In the genomic region with DNA sequence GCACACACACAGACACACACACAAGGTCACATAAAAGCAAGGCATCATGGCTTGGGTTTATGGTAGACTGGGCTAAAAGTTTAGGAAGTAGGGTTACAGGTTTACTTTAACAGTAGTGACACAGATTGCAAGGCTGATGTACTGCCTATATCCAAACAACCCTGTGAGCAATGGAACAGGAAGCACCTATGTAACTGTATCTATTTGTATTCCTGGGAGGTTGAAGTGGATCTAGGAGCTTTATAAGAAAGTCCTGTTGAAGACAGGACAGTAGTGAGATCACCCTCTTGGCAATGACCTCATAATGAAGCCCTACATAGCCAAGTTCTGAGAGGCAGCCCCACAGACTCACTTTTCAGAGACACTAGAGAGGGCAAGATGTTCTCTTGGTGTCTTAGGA, we compare ENCODE assay signal across 26 mouse cellular contexts. TPM values are rescaled to one million over a fixed set of nuclear protein-coding genes. Genes with fewer than 3 reads are reported as not detected.
DNase-seq lines count a peak whose midpoint lies in the region; ATAC-seq and TF ChIP-seq lines count a peak whose summit lies in the region.
"Had no signal": no experiment of that assay in that cellular context is flagged by ENCODE, and none has a peak within 500 bp of the region (broad histone marks: within the 10 kb centered on the region; RNA-seq: fewer than 3 reads in every experiment).

A gene (plus strand): TSS at position 301 of the 400 bp plus-strand sequence.

- no peaks in the 10 kb centered on the region for H3K27me3 ChIP-seq in testis, adult 2 months (ENCODE audit: control insufficient read depth, insufficient read depth, low read length)
- no peaks in the 10 kb centered on the region for H3K27me3 ChIP-seq in midbrain, postnatal 0 days (ENCODE audit: insufficient read depth, low read length)
- H3K27me3 ChIP-seq: CH12.LX, Patski had no signal

- H3K9me3 ChIP-seq in midbrain, postnatal 0 days (ENCODE audit: low read length), result no peaks in the 10 kb centered on the region
- H3K9me3 ChIP-seq: G1E had no signal

- no peaks in the 10 kb centered on the region for H3K4me1 ChIP-seq in testis, adult 2 months (ENCODE audit: control insufficient read depth, insufficient read depth, low read length)
- no peaks in the 10 kb centered on the region for H3K4me1 ChIP-seq in midbrain, postnatal 0 days (ENCODE audit: insufficient read depth, low read length)

- H3K27ac ChIP-seq in testis, adult 2 months (ENCODE audit: control insufficient read depth, insufficient read depth, low read depth, low read length), result peak within 1 kb of the TSS; percentile 72; the same call in 1 of the 2 replicates
- H3K27ac ChIP-seq in midbrain, postnatal 0 days (ENCODE audit: low read depth, low read length), result no peak within 1 kb of the TSS

- no peak for TF ChIP-seq POLR2A in testis, adult 2 months (IDR thresholded peaks at IDR 0.05; ENCODE audit: control insufficient read depth, low read depth, low read length)

- H3K4me2 ChIP-seq in midbrain, postnatal 0 days (ENCODE audit: low read depth, low read length, poor library complexity, severe bottlenecking), result no peak within 1 kb of the TSS

- no peak within 1 kb of the TSS for H3K9ac ChIP-seq in midbrain, postnatal 0 days (replicated peaks; ENCODE audit: low read length, poor library complexity, severe bottlenecking)

- no peak for ATAC-seq in midbrain, postnatal 0 days (ENCODE audit: low FRiP score)
- ATAC-seq: activated CD4-positive, CD25-positive, alpha-beta regulatory T cell, adult 4 months; CD4-positive, CD25-positive, alpha-beta regulatory T cell, adult 4 months; Patski had no signal

- DNase-seq in testis, postnatal 10 days (ENCODE audit: low spot score), result no peak
- DNase-seq in ZHBTc4 (ENCODE audit: low read depth, low spot score), result peak; percentile 2
- DNase-seq in midbrain, postnatal 0 days (ENCODE audit: low spot score), result no peak
- DNase-seq: adrenal gland, adult 2 months; adrenal gland, adult 8-10 months; adrenal gland, postnatal 10 days; adrenal gland, postnatal 14 days; adrenal gland, postnatal 25 days; adrenal gland, postnatal 36 days; B cell, adult 2 months; cerebellum, adult 11 months; cerebellum, adult 11-12 months; cerebellum, adult 18-20 months; cerebellum, adult 2 months had no signal

- TF ChIP-seq CTCF in testis, adult 2 months (IDR thresholded peaks at IDR 0.05; ENCODE audit: control insufficient read depth, insufficient read depth, insufficient replicate concordance, low read depth, low read length), result no peak
- no peak for TF ChIP-seq CTCF in midbrain, postnatal 0 days (IDR thresholded peaks at IDR 0.05)

- no peaks in the 10 kb centered on the region for H3K36me3 ChIP-seq in testis, adult 2 months (ENCODE audit: control insufficient read depth, insufficient read depth, low read length)
- H3K36me3 ChIP-seq in midbrain, postnatal 0 days (ENCODE audit: insufficient read depth, low read length), result no peaks in the 10 kb centered on the region
- H3K36me3 ChIP-seq: G1E had no signal

- peak within 1 kb of the TSS; percentile 86 for H3K4me3 ChIP-seq in testis, adult 2 months (ENCODE audit: control insufficient read depth, low read depth, low read length)
- H3K4me3 ChIP-seq in midbrain, postnatal 0 days (ENCODE audit: low read depth, low read length), result no peak within 1 kb of the TSS

RNA-seq across cellular contexts. Expression of the gene that starts here (rescaled TPM):
- polyA plus RNA-seq in testis, adult 2 months (2012; rRNA removed), result 14.7 and 17.4 TPM in 2 replicates
- not detected in 2 replicates for total RNA-seq in midbrain, postnatal 0 days (2014; rRNA removed)
- polyA plus RNA-seq in midbrain, postnatal 0 days (2015; fragmentation: Nextera tagmentation; extraction: Ambion mirVana), result not detected in 2 replicates
- total RNA-seq: adrenal gland, adult 18-20 months; adrenal gland, adult 2 months; adrenal gland, adult 8-10 months; adrenal gland, postnatal 10 days; adrenal gland, postnatal 14 days; adrenal gland, postnatal 25 days; adrenal gland, postnatal 36 days; adrenal gland, postnatal 4 days; CH12.LX; ES-E14; MEL had no signal
- polyA plus RNA-seq: activated CD4-positive, CD25-positive, alpha-beta regulatory T cell, adult 4 months; adrenal gland, adult 2 months; brain, embryonic 14.5 days; C2C12; CD4-positive, CD25-positive, alpha-beta regulatory T cell, adult 4 months; cerebellum, adult 2 months; G1E; Patski had no signal

Comparison
In these comparisons a context has a peak if more than half of its experiments do, and no peak if none do; other contexts are left out.
1. RNA of the gene that starts here (polyA plus RNA-seq): 14.7 to 17.4 TPM in testis, adult 2 months; not detected in midbrain, postnatal 0 days; every median in the first group is over 10 times any median in the second.